Mouse (Mus musculus) limb, embryonic 12.5 days (tissue): ENCODE measurements around the gene Bricd5. TPM values are rescaled to one million over a fixed set of nuclear protein-coding genes. Genes with fewer than 3 reads are reported as not detected.
"Not testable (repeated sequence)": the region's sequence is repeated elsewhere in the genome, so short reads cannot be mapped to it uniquely, and the experiment has no call there.

Experiments
- ATAC-seq: fragments of 200-750 bp; cut with Nextera tagmentation; 2 replicates; pipeline ENCODE4 v1.8.0; 2017; ENCODE audit warnings: low read depth, moderate TSS enrichment; ENCODE audit not compliant: insufficient number of reproducible peaks, insufficient read depth, low FRiP score, low TSS enrichment
- H3K27ac ChIP-seq: fragments of 300-500 bp; sonication (generic); 2 replicates; pipeline ENCODE4 v1.5.1; 2016; ENCODE audit warnings: mild to moderate bottlenecking, moderate library complexity
- H3K27me3 ChIP-seq: fragments of 300-500 bp; sonication (generic); 2 replicates; pipeline ENCODE4 v1.6.1; 2016; ENCODE audit warnings: mild to moderate bottlenecking, moderate library complexity
- H3K36me3 ChIP-seq: fragments of 300-500 bp; sonication (generic); 2 replicates; pipeline ENCODE4 v1.6.1; 2016; ENCODE audit warnings: mild to moderate bottlenecking, moderate library complexity
- H3K4me1 ChIP-seq: fragments of 300-500 bp; sonication (generic); replicated peaks from 2 replicates; pipeline ENCODE4 v1.6.1; 2016
- H3K4me2 ChIP-seq: fragments of 300-500 bp; sonication (generic); 2 replicates; pipeline ENCODE4 v1.6.1; 2016; ENCODE audit warnings: mild to moderate bottlenecking, moderate library complexity
- H3K4me3 ChIP-seq: fragments of 300-500 bp; sonication (generic); replicated peaks from 2 replicates; pipeline ENCODE4 v1.5.1; 2016; ENCODE audit warnings: mild to moderate bottlenecking
- H3K9ac ChIP-seq: fragments of 300-500 bp; sonication (generic); replicated peaks from 2 replicates; pipeline ENCODE4 v1.6.1; 2016; ENCODE audit warnings: mild to moderate bottlenecking, moderate library complexity
- H3K9me3 ChIP-seq: fragments of 300-500 bp; sonication (generic); 2 replicates; pipeline ENCODE4 v1.6.1; 2016; ENCODE audit warnings: mild to moderate bottlenecking, moderate library complexity
- WGBS: fragments of 180-500 bp; shearing (Covaris S2); methylation state at CpG from one replicate; pipeline ENCODE4 v1.1.7; 2016; 5-methylcytosine and 5-hydroxymethylcytosine counted together
- polyA plus RNA-seq: library from polyadenylated mRNA; unstranded; fragments of >200 nt; fragmentation: Nextera tagmentation; extraction: Ambion mirVana; gene quantifications from 2 replicates; pipeline ENCODE4 v1.2.1, GENCODE M21; 2016

The Bricd5 gene
- polyA plus RNA-seq, 1 experiment from 2014 or later: not detected

GRCm38 (mm10) chr17:24442632-24443155 is 31.0 kb upstream of the Bricd5 start, which contains the start of gene Dnase1l2:
Gene Dnase1l2 (minus strand): TSS chr17:24443105.
- Histone ChIP-seq H3K27ac (no peak within 1 kb of the TSS), H3K9me3 (no peaks in the 10 kb centered on the region), H3K4me1 (no peaks in the 10 kb centered on the region), H3K36me3 (peaks cover 97% of the 10 kb centered on the region), H3K9ac (no peak within 1 kb of the TSS; the same call in 1 of the 2 replicates), H3K27me3 (no peaks in the 10 kb centered on the region), H3K4me3 (no peak within 1 kb of the TSS), H3K4me2 (no peak within 1 kb of the TSS)
- 78% methylated on average over 7 of the region's 7 CpGs for WGBS
- no peak for ATAC-seq

GRCm38 (mm10) chr17:24443409-24443808 is 30.3 kb upstream of the Bricd5 start:
- 94% methylated on average over 4 of the region's 4 CpGs for WGBS
- no peak for ATAC-seq
- Histone ChIP-seq H3K27ac (no peak overlapping the region), H3K9me3 (no peaks in the 10 kb centered on the region), H3K4me2 (no peak overlapping the region), H3K27me3 (no peaks in the 10 kb centered on the region), H3K4me3 (no peak overlapping the region), H3K4me1 (no peaks in the 10 kb centered on the region), H3K9ac (no peak overlapping the region), H3K36me3 (peaks cover 97% of the 10 kb centered on the region)

GRCm38 (mm10) chr17:24446590-24446989 is 27.1 kb upstream of the Bricd5 start:
- no peaks in the 10 kb centered on the region for H3K9me3 ChIP-seq
- no peak overlapping the region for H3K9ac ChIP-seq
- H3K4me3 ChIP-seq: no peak overlapping the region
- no peak overlapping the region for H3K4me2 ChIP-seq
- 97% methylated on average over 8 of the region's 8 CpGs for WGBS
- no peaks in the 10 kb centered on the region for H3K4me1 ChIP-seq
- H3K36me3 ChIP-seq: peaks cover 97% of the 10 kb centered on the region
- no peak overlapping the region for H3K27ac ChIP-seq
- ATAC-seq: no peak
- no peaks in the 10 kb centered on the region for H3K27me3 ChIP-seq

GRCm38 (mm10) chr17:24449507-24449906 is 24.2 kb upstream of the Bricd5 start:
- Histone ChIP-seq H3K4me1 (peaks cover 6% of the 10 kb centered on the region), H3K9me3 (no peaks in the 10 kb centered on the region), H3K9ac (no peak overlapping the region), H3K27me3 (no peaks in the 10 kb centered on the region), H3K4me3 (no peak overlapping the region), H3K4me2 (no peak overlapping the region), H3K36me3 (peaks cover 74% of the 10 kb centered on the region), H3K27ac (no peak overlapping the region)
- 88% methylated on average over 6 of the region's 6 CpGs for WGBS
- no peak for ATAC-seq

GRCm38 (mm10) chr17:24451220-24451619 is 22.5 kb upstream of the Bricd5 start:
- no peak overlapping the region for H3K4me2 ChIP-seq
- H3K4me3 ChIP-seq: no peak overlapping the region
- H3K27me3 ChIP-seq: no peaks in the 10 kb centered on the region
- H3K9me3 ChIP-seq: no peaks in the 10 kb centered on the region
- peaks cover 6% of the 10 kb centered on the region for H3K4me1 ChIP-seq
- WGBS: 95% methylated on average over 6 of the region's 6 CpGs
- H3K27ac ChIP-seq: no peak overlapping the region
- no peak overlapping the region for H3K9ac ChIP-seq
- ATAC-seq: no peak
- H3K36me3 ChIP-seq: peaks cover 57% of the 10 kb centered on the region

GRCm38 (mm10) chr17:24453372-24453771 is 20.3 kb upstream of the Bricd5 start:
- H3K4me2 ChIP-seq: peak overlapping the region; percentile 70; the same call in 1 of the 2 replicates

GRCm38 (mm10) chr17:24454218-24454755 is 19.4 kb upstream of the Bricd5 start:
- ATAC-seq: no peak
- Histone ChIP-seq H3K9me3 (no peaks in the 10 kb centered on the region), H3K9ac (peak overlapping the region; percentile 83), H3K4me2 (peak overlapping the region; percentile 70), H3K4me1 (peaks cover 6% of the 10 kb centered on the region), H3K4me3 (peak overlapping the region; percentile 83), H3K27ac (peak overlapping the region; percentile 96), H3K27me3 (no peaks in the 10 kb centered on the region), H3K36me3 (peaks cover 26% of the 10 kb centered on the region)
- 6% methylated on average over 14 of the region's 14 CpGs for WGBS

More at GRCm38 (mm10) chr17:24453372-24453771, 20.3 kb upstream of the Bricd5 start:
- ATAC-seq: no peak
- Histone ChIP-seq H3K9ac (no peak overlapping the region), H3K4me3 (no peak overlapping the region), H3K27ac (no peak overlapping the region), H3K36me3 (peaks cover 36% of the 10 kb centered on the region), H3K27me3 (no peaks in the 10 kb centered on the region), H3K9me3 (no peaks in the 10 kb centered on the region), H3K4me1 (peaks cover 6% of the 10 kb centered on the region)
- 86% methylated on average over 2 of the region's 2 CpGs for WGBS

GRCm38 (mm10) chr17:24454756-24455522 is 18.7 kb upstream of the Bricd5 start:
- H3K27me3 ChIP-seq: no peaks in the 10 kb centered on the region
- peak overlapping the region; percentile 96 for H3K27ac ChIP-seq
- peaks cover 6% of the 10 kb centered on the region for H3K4me1 ChIP-seq
- ATAC-seq: peak; percentile 87
- H3K4me2 ChIP-seq: peak overlapping the region; percentile 70
- H3K9me3 ChIP-seq: no peaks in the 10 kb centered on the region
- peak overlapping the region; percentile 83 for H3K9ac ChIP-seq
- under 1% methylated on average over 67 of the region's 67 CpGs for WGBS
- H3K36me3 ChIP-seq: peaks cover 20% of the 10 kb centered on the region
- peak overlapping the region; percentile 83 for H3K4me3 ChIP-seq

- not testable (repeated sequence) for H3K4me1 ChIP-seq
Observed at GRCm38 (mm10) chr17:24455523-24456206, 18.0 kb upstream of the Bricd5 start.

GRCm38 (mm10) chr17:24461580-24461979 is 12.1 kb upstream of the Bricd5 start:
- 71% methylated on average over 2 of the region's 2 CpGs for WGBS
- H3K4me2 ChIP-seq: no peak overlapping the region
- H3K4me1 ChIP-seq: no peaks in the 10 kb centered on the region
- H3K27ac ChIP-seq: no peak overlapping the region
- H3K9ac ChIP-seq: no peak overlapping the region
- no peaks in the 10 kb centered on the region for H3K9me3 ChIP-seq
- H3K36me3 ChIP-seq: no peaks in the 10 kb centered on the region
- H3K4me3 ChIP-seq: no peak overlapping the region
- ATAC-seq: no peak
- H3K27me3 ChIP-seq: no peaks in the 10 kb centered on the region

More at GRCm38 (mm10) chr17:24455523-24456206, 18.0 kb upstream of the Bricd5 start:
- not testable (repeated sequence) for H3K9me3 ChIP-seq, H3K9ac ChIP-seq, H3K27me3 ChIP-seq
- Histone ChIP-seq H3K36me3 (peaks cover 13% of the 10 kb centered on the region), H3K4me3 (peak overlapping the region; percentile 83; the same call in 1 of the 2 replicates), H3K4me2 (peak overlapping the region; percentile 70), H3K27ac (peak overlapping the region; percentile 42; the same call in 1 of the 2 replicates)
- 0 out of 2 replicates have a peak, but pooled peaks have one; percentile 3 for ATAC-seq
- WGBS: 53% methylated on average over 10 of the region's 10 CpGs

GRCm38 (mm10) chr17:24462932-24463331 is 10.8 kb upstream of the Bricd5 start:
- Histone ChIP-seq H3K36me3 (no peaks in the 10 kb centered on the region), H3K27ac (no peak overlapping the region), H3K4me3 (no peak overlapping the region), H3K27me3 (no peaks in the 10 kb centered on the region), H3K4me2 (no peak overlapping the region), H3K4me1 (no peaks in the 10 kb centered on the region), H3K9ac (no peak overlapping the region), H3K9me3 (no peaks in the 10 kb centered on the region)
- 93% methylated on average over 1 of the region's 1 CpGs for WGBS
- no peak for ATAC-seq
